Mouse (Mus musculus) frontal cortex, postnatal 10 days (tissue): ENCODE results near the gene Lrrc59.
"Not testable (repeated sequence)": the region's sequence is repeated elsewhere in the genome, so short reads cannot be mapped to it uniquely, and the experiment has no call there.

ENCODE experiments used
- DNase-seq, 2 experiments: peaks; one replicate each; pipeline ENCODE4 v3.0.0; 2022; ENCODE audit warnings: low spot score in 2 of 2, mixed read lengths in 1 of 2

Lrrc59 gene

GRCm38 (mm10) chr11:94630199-94631011, 838 bp downstream of the Lrrc59 start:
- DNase-seq: peak in 1 of 2 experiments; percentile 16

GRCm38 (mm10) chr11:94631969-94632368, 2.4 kb downstream of the Lrrc59 start:
- DNase-seq: no peak

GRCm38 (mm10) chr11:94632988-94633387, 3.4 kb downstream of the Lrrc59 start:
- no peak for DNase-seq

GRCm38 (mm10) chr11:94634431-94634830, 4.9 kb downstream of the Lrrc59 start:
- DNase-seq: no peak

GRCm38 (mm10) chr11:94644461-94645219, 15.1 kb downstream of the Lrrc59 start:
- DNase-seq: no peak

DNA sequence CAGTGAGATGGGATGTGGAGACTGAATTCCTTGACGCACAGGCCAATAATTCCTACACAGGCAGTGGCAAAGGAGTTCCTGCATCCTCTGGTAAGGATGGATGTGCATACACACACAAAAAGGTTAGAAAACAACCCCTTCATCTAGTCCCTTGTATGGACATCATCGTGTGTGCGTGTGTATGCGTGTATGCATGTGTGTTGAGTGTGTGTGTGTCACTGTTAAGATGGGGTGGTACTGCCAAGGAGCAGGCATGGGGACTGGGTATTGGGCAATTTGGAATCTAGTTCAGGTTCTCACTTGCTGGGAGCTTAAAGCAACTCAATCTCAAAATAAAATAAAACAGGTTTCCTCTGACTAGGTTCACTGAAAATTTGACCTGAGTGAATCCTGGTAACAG, 16.9 kb downstream of the Lrrc59 start:
- DNase-seq: no peak

DNA sequence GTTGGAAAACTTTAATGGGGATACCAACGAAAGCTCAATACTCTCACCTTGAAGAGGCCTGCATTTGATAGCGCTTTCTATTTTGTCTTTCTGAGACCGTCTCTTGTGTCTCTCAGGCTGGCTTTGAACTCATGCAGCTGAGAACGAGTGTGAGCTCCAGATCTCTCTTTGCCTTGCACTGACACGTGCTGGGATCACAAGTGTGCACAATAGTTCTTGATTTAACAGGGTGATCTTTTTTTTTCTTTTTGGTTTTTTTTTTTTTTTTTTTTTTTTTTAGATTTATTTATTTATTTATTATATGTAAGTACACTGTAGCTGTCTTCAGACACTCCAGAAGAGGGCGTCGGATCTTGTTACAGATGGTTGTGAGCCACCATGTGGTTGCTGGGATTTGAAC, 21.7 kb downstream of the Lrrc59 start:
- DNase-seq: not testable (repeated sequence)

DNA sequence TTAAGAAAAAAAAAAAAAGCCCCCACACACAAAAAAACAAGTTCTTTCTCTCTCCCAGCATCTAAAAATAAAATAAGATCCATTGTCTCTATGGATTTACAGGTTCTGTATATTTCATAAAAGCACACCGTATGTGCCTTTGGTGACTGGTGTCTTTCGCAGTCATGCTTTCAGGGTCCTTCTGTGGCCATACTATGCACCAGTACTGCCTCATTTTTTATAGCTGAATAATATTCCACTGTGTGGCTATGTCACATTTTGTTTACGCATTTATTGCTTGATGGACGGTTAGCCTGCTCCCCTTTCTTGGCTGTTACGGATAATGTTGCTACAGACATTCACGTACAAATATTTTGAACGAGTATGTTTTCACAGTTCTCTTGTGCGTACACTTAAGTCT, 23.4 kb downstream of the Lrrc59 start:
- DNase-seq: no peak

- peak in 1 of 2 experiments; percentile 80 for DNase-seq
Observed at GRCm38 (mm10) chr11:94653663-94654436, 24.3 kb downstream of the Lrrc59 start, which contains the start of the genes Mrpl27 and Eme1. Gene Mrpl27 (plus strand): TSS chr11:94653767. Gene Eme1 (minus strand): TSS chr11:94653964.

DNA sequence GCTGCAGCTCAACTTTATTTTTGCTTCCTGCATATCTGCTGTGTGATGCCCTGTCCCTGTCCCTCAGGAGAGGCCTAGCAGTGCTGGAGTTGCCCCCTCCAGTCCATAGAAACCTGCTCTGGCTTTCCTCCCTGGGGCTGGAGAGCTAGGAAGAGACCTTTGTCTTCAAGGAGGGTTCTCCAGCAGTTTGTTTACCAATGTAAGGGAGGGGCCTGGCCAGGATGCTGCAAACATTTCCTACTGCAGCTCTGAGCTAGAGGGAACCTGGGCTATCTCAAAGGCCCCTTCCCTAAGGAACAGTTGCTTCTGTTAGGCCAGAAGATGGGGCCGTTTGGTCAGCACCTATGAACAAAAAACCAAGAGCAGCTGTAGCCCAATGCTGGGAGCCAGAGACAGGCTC, 31.8 kb downstream of the Lrrc59 start:
- no peak for DNase-seq

DNA sequence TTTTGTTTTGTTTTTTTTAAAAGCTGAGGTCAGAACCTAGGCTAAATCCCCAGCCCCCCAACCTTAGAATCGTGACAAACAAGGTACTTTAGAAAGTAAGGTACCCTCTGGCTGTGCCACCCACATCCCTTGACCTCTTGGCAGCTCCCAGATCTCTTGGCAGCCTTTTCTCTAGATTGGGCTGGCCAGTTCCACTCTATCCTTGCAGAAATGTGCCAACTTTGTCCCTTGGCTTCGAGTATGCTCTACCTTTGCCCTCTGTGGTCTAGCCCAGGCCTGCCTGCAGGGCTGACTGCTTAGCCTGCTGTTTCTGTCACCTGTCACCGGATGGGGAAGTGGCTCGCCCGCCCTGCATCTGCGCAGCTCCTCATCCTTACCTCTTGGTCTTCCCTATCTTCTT, 35.7 kb downstream of the Lrrc59 start:
- DNase-seq: no peak

DNA sequence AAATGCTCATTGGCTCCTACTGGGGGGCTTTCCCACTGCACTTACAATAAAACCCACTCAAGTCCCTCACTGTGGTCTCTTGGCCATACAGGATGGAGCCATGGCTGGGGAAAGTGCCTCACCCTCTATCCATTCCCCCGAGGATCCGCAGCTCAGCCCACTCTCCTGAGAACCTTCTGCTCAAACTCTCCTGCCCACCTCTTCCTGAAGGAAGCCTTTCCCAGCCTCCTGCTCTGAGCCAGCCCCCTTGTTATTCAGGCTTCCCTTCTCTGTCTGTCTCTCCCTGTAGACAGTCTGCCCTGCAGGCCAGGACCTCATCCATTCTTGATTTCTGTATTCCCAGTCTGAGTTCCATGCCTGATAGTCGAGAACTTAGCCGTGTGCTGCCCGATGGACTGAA, 45.4 kb downstream of the Lrrc59 start:
- no peak for DNase-seq

GRCm38 (mm10) chr11:94675446-94675845, 45.9 kb downstream of the Lrrc59 start:
- DNase-seq: no peak

DNA sequence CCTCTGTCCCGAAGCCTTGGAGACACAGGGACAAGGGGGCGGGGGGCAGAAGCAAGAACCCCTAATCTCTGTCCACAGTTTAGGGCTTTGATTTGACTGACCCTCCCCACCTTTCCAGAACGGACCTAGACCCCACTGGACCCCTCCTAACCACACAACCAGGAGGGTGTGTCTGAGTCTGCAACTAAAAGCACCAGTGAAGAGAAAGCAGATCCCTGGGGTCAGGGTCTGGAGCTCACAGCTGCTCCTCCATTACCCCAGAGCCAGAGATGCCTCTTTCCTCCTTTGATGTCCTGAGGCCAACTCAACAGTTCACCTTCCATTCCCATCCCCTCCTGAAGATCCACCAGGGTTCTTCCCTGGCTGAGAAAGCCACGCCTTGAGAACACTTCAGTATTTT, 46.7 kb downstream of the Lrrc59 start:
- no peak for DNase-seq

GRCm38 (mm10) chr11:94676754-94677606, 47.4 kb downstream of the Lrrc59 start, which contains the start of gene Xylt2:
Gene Xylt2 (minus strand): TSS chr11:94677515.
- peak; percentile 85 to 90 for DNase-seq

DNA sequence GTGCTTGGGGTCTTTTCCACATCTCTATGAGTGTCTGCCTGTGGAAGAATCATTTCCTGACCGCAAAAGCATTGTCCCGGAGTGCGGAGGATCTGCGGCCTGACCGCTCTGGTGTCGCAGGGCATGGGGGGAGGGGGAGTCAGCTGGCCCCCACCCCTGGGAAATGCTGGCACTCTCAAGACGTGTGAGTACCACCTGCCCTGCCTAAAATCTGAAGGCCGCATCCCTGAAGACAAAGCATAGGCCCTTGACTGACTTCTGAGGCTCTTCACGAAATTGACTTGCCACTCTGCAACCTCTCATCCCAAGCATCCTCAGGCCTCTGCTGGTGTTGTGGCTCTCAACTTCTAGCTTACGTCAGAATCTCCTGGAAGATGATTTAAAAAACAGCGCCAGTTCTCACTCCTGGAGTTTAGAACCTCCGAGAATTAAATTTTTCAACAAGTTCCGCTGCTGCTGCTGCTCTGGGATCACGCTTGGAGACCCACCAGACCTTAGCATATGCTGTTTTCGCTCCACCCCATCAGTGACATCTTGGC, 48.1 kb downstream of the Lrrc59 start:
- DNase-seq: no peak

GRCm38 (mm10) chr11:94680639-94681038, 51.1 kb downstream of the Lrrc59 start:
- DNase-seq: no peak

GRCm38 (mm10) chr11:94681640-94682039, 52.1 kb downstream of the Lrrc59 start:
- DNase-seq: no peak

- DNase-seq: no peak
Observed at GRCm38 (mm10) chr11:94682427-94682826, 52.9 kb downstream of the Lrrc59 start.

DNA sequence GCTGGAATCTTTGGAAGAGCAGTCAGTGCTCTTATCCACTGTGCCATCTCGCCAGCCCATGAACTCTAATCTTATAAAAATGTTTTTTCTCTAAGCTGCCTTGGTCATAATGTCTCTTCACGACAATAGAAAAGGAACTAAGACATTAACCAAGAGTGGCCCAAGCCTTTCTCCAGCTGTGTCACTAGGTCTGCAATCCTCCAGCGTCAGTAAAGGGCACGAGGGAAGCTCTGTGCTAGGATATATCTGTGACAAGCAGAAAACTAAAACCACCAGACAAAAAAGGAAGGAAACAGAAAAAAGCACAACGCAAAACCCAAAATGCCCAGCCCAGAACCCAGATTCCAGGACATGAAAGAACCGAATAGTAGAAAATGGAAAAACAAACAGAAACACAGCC, 57.6 kb downstream of the Lrrc59 start:
- no peak for DNase-seq

GRCm38 (mm10) chr11:94692502-94692901, 62.9 kb downstream of the Lrrc59 start:
- DNase-seq: not testable (repeated sequence)
